Mouse (Mus musculus): Measurements from ENCODE around the gene Etnppl. TPM values are rescaled to one million over a fixed set of nuclear protein-coding genes. Genes with fewer than 3 reads are reported as not detected.
A peak's percentile ranks its signal among the peaks of the same experiment; 100 is the strongest.

Gene Etnppl
- total and polyA plus RNA-seq, 2 experiments: 54.4 to 113 TPM

DNA sequence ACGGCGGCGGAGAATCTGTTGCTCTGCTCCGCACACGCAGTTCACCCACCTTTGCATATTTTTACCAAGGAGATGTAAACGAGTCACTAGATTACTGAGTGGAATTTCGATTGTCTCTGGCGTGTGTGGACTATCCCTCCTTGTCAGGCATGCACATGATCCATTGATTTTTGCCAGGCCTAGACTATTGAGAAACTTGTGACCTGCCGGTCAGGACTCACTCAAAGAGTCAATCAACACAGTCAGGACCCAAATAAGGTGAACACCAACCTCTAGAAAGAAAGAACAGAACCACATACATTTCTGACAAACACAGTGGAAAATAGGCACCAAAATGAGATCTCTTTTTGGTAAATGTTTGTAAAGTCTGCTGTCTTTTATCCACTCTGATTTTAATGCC, 2.8 kb upstream of the Etnppl start:
- Histone ChIP-seq H3K27ac (replicated peaks; ENCODE audit: insufficient read depth, low read depth, low read length) (peak overlapping the region; percentile 48), H3K27me3 (ENCODE audit: control insufficient read depth, insufficient read depth, low read length) (no peaks in the 10 kb centered on the region), H3K36me3 (ENCODE audit: control insufficient read depth, insufficient read depth, low read length) (no peaks in the 10 kb centered on the region), H3K9ac (ENCODE audit: low read depth, low read length) (peak overlapping the region; percentile 14; the same call in 1 of the 2 replicates), H3K4me3 (ENCODE audit: insufficient read depth, low read depth, low read length) (peak overlapping the region; percentile 29; the same call in 1 of the 2 replicates), H3K79me2 (ENCODE audit: control insufficient read depth, insufficient read depth, low read length) (no peaks in the 10 kb centered on the region), H3K4me1 (ENCODE audit: control insufficient read depth, insufficient read depth, low read length) (peaks cover 13% of the 10 kb centered on the region; the same call in 1 of the 2 replicates)
- DNase-seq (ENCODE audit: extremely low read depth, low read depth, low spot score): peak; percentile 95
- WGBS: 21% methylated on average over 9 of the region's 9 CpGs
- TF ChIP-seq CTCF (IDR thresholded peaks at IDR 0.05; ENCODE audit: low read depth, low read length) (no peak), POLR2A (IDR thresholded peaks at IDR 0.05; ENCODE audit: extremely low read depth, insufficient read depth, low read length) (no peak)

- TF ChIP-seq POLR2A (IDR thresholded peaks at IDR 0.05; ENCODE audit: extremely low read depth, insufficient read depth, low read length): no peak
- no peak for TF ChIP-seq CTCF (IDR thresholded peaks at IDR 0.05; ENCODE audit: low read depth, low read length)
- Histone ChIP-seq H3K27ac (replicated peaks; ENCODE audit: insufficient read depth, low read depth, low read length) (no peak overlapping the region), H3K9ac (ENCODE audit: low read depth, low read length) (no peak overlapping the region), H3K27me3 (ENCODE audit: control insufficient read depth, insufficient read depth, low read length) (no peaks in the 10 kb centered on the region), H3K4me3 (ENCODE audit: insufficient read depth, low read depth, low read length) (no peak overlapping the region), H3K36me3 (ENCODE audit: control insufficient read depth, insufficient read depth, low read length) (peaks cover 5% of the 10 kb centered on the region; the same call in 1 of the 2 replicates), H3K4me1 (ENCODE audit: control insufficient read depth, insufficient read depth, low read length) (peaks cover 13% of the 10 kb centered on the region; the same call in 1 of the 2 replicates), H3K79me2 (ENCODE audit: control insufficient read depth, insufficient read depth, low read length) (no peaks in the 10 kb centered on the region)
- 81% methylated on average over 8 of the region's 8 CpGs for WGBS
- no peak for DNase-seq (ENCODE audit: extremely low read depth, low read depth, low spot score)
These were observed 1.6 kb upstream of the Etnppl start for GRCm38 (mm10) chr3:130615625-130616024.

DNA sequence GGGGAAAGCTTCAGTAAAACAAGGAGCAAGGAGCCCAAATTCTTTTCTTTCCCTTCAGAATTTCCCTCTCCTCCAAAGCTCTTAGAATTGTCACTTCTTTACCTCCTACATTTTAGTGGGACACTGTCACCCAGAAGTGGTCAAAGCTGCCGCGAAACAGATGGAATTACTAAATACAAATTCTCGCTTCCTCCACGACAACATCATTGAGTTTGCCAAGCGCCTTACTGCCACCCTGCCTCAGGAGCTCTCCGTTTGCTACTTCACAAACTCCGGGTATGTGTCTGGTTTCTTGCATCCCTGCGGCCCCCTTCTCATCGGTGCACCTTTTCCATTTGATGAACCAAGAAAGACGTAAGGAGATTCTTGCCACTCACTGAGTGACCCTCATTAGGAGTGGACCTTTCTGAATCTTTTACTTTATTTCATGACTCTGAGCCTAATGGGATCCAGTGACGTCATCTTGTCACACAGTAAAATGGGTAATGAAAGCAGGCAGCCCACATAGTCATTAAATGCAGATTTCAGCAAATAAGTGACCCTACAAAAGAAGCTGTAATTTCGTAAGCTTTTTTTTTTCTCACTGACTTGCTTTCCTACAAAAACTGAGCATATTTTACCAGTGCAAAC, 3.4 kb downstream of the Etnppl start:
- WGBS: 81% methylated on average over 12 of the region's 12 CpGs

DNA sequence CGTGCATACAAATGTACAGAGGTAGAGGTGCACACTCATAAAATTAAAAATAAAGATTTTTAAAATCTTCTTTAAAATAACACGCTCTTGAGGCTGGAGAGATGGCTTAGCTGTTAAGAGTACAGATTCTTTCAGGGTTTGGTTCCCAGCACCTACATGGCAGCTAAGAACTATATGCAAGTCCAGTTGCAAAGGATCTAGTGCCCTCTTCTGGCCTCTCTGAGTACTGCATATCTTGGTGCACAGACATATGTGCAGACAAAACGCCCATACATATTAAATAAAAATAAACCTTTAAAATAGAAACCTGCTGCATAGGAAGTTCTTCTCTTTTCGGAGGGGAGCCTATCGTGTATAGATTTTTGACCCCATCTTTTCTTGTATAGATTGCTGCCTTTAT, 11.1 kb downstream of the Etnppl start:
- no peaks in the 10 kb centered on the region for H3K79me2 ChIP-seq (ENCODE audit: control insufficient read depth, insufficient read depth, low read length)
- no peak overlapping the region for H3K9ac ChIP-seq (ENCODE audit: low read depth, low read length)
- peaks cover 69% of the 10 kb centered on the region for H3K36me3 ChIP-seq (ENCODE audit: control insufficient read depth, insufficient read depth, low read length)
- TF ChIP-seq POLR2A (IDR thresholded peaks at IDR 0.05; ENCODE audit: extremely low read depth, insufficient read depth, low read length): no peak
- no peak; the same call in 1 of the 2 replicates for TF ChIP-seq CTCF (IDR thresholded peaks at IDR 0.05; ENCODE audit: low read depth, low read length)
- no peak overlapping the region for H3K27ac ChIP-seq (replicated peaks; ENCODE audit: insufficient read depth, low read depth, low read length)
- no peaks in the 10 kb centered on the region for H3K27me3 ChIP-seq (ENCODE audit: control insufficient read depth, insufficient read depth, low read length)
- H3K4me3 ChIP-seq (ENCODE audit: insufficient read depth, low read depth, low read length): no peak overlapping the region
- no peak for DNase-seq (ENCODE audit: extremely low read depth, low read depth, low spot score)
- peaks cover 2% of the 10 kb centered on the region; the same call in 1 of the 2 replicates for H3K4me1 ChIP-seq (ENCODE audit: control insufficient read depth, insufficient read depth, low read length)
- WGBS: 94% methylated on average over 5 of the region's 5 CpGs

More for the DNA sequence above, 3.4 kb downstream of the Etnppl start:
- no peak overlapping the region for H3K4me3 ChIP-seq (ENCODE audit: insufficient read depth, low read depth, low read length)
- no peak for DNase-seq (ENCODE audit: extremely low read depth, low read depth, low spot score)
- H3K36me3 ChIP-seq (ENCODE audit: control insufficient read depth, insufficient read depth, low read length): peaks cover 38% of the 10 kb centered on the region
- no peak overlapping the region for H3K27ac ChIP-seq (replicated peaks; ENCODE audit: insufficient read depth, low read depth, low read length)
- H3K79me2 ChIP-seq (ENCODE audit: control insufficient read depth, insufficient read depth, low read length): no peaks in the 10 kb centered on the region
- no peaks in the 10 kb centered on the region for H3K27me3 ChIP-seq (ENCODE audit: control insufficient read depth, insufficient read depth, low read length)
- H3K9ac ChIP-seq (ENCODE audit: low read depth, low read length): no peak overlapping the region
- TF ChIP-seq CTCF (IDR thresholded peaks at IDR 0.05; ENCODE audit: low read depth, low read length) (no peak), POLR2A (IDR thresholded peaks at IDR 0.05; ENCODE audit: extremely low read depth, insufficient read depth, low read length) (no peak)
- H3K4me1 ChIP-seq (ENCODE audit: control insufficient read depth, insufficient read depth, low read length): peaks cover 4% of the 10 kb centered on the region; the same call in 1 of the 2 replicates

DNA sequence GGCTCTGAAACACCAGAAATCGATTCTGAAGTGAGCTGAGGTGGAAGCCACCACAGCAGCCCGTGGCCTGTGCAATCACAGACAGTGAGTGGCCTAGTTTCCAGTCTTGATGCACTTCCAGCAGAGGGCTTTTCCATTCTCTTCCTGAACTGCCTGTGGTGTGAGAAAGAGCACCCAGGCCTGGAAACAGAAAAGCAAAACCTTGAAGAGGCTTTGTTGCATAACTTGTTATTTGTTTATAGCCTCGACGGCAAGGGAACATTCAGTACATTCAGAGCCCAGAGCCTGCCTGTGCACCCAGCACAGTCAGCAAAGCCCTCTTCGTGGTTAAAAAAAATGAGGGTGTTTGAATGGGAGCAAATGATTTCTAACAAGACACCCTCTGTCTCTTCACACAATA, 16.6 kb downstream of the Etnppl start:
- H3K79me2 ChIP-seq (ENCODE audit: control insufficient read depth, insufficient read depth, low read length): no peaks in the 10 kb centered on the region
- peaks cover 29% of the 10 kb centered on the region for H3K36me3 ChIP-seq (ENCODE audit: control insufficient read depth, insufficient read depth, low read length)
- 10% methylated on average over 5 of the region's 5 CpGs for WGBS
- H3K4me1 ChIP-seq (ENCODE audit: control insufficient read depth, insufficient read depth, low read length): peaks cover 6% of the 10 kb centered on the region; the same call in 1 of the 2 replicates
- peak; percentile 91 for DNase-seq (ENCODE audit: extremely low read depth, low read depth, low spot score)
- TF ChIP-seq POLR2A (IDR thresholded peaks at IDR 0.05; ENCODE audit: extremely low read depth, insufficient read depth, low read length) (no peak), CTCF (IDR thresholded peaks at IDR 0.05; ENCODE audit: low read depth, low read length) (peak; percentile 33; the same call in 1 of the 2 replicates)
- H3K4me3 ChIP-seq (ENCODE audit: insufficient read depth, low read depth, low read length): no peak overlapping the region
- H3K9ac ChIP-seq (ENCODE audit: low read depth, low read length): no peak overlapping the region
- no peaks in the 10 kb centered on the region for H3K27me3 ChIP-seq (ENCODE audit: control insufficient read depth, insufficient read depth, low read length)
- peak overlapping the region; percentile 72 for H3K27ac ChIP-seq (replicated peaks; ENCODE audit: insufficient read depth, low read depth, low read length)

All from liver, adult 2 months (tissue).